Mouse (Mus musculus) bone marrow, adult 2 months (tissue): ENCODE results near the gene Pdgfc.

ENCODE experiments used
- CTCF ChIP-seq: fragments of 200-500 bp; IDR thresholded peaks from 2 replicates; pipeline ENCODE4 v1.5.1; 2011; ENCODE audit warnings: low read length, control low read depth; ENCODE audit not compliant: control insufficient read depth, insufficient read depth
- POLR2A ChIP-seq: fragments of 200-500 bp; IDR thresholded peaks from 2 replicates; pipeline ENCODE4 v1.6.1; 2011; ENCODE audit warnings: low read depth, mild to moderate bottlenecking, control low read depth, low read length, borderline replicate concordance; ENCODE audit not compliant: control insufficient read depth

GRCm38 (mm10) chr3:81021783-81022182, 14.4 kb upstream of the Pdgfc start:
- TF ChIP-seq CTCF (no peak), POLR2A (no peak)
